Mouse (Mus musculus): Measurements from ENCODE around the gene Zc2hc1b.

DNA sequence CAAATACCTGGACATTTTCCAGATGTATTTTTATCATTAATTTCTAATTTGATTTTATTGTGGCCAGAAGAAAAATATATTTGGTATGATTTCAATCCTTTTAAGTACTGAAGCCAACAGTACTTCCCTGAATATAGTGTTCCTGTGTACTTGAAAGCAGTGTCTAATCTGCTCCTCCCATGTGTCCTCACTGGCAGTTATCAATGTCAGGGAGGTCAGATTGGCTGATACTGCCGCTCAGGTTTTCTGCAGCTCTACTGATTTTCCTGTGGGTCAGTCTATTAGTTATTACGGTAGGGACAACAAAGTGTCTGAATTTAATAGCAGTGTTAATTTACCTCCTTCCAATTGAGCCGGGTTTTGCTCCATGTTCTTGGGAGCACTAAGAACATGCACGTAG lies 15.8 kb downstream of the Zc2hc1b start:
- TF ChIP-seq CTCF (IDR thresholded peaks at IDR 0.05), result no peak
- no peak for TF ChIP-seq POLR2A (IDR thresholded peaks at IDR 0.05; ENCODE audit: insufficient read depth, low read depth, low read length)

Measured in heart, adult 2 months (tissue).